Mouse (Mus musculus): ENCODE data around the gene Cbln3. TPM values are rescaled to one million over a fixed set of nuclear protein-coding genes. Genes with fewer than 3 reads are reported as not detected.

Gene Cbln3
- total and polyA plus RNA-seq, 3 experiments: 0.17 to 0.26 (median 0.24) TPM

GRCm38 (mm10) chr14:55862970-55863369, 21.2 kb downstream of the Cbln3 start:
- H3K9ac ChIP-seq (ENCODE audit: insufficient read depth, low read depth): no peak overlapping the region
- no peak overlapping the region for H3K4me2 ChIP-seq (ENCODE audit: insufficient read depth, low read depth, poor library complexity, severe bottlenecking)
- no peaks in the 10 kb centered on the region for H3K9me3 ChIP-seq (replicated peaks; ENCODE audit: low read length)
- H3K79me2 ChIP-seq (replicated peaks; ENCODE audit: control insufficient read depth, extremely low read depth, insufficient read depth, poor library complexity, severe bottlenecking): no peaks in the 10 kb centered on the region
- H3K36me3 ChIP-seq (replicated peaks in 1 of 2; ENCODE audit: control insufficient read depth in 1 of 2, insufficient read depth in 1 of 2, low read length in 1 of 2): no peaks in the 10 kb centered on the region
- TF ChIP-seq USF1 (IDR thresholded peaks at IDR 0.05; ENCODE audit: low read depth, low read length) (no peak), USF2 (conservative IDR thresholded peaks at IDR 0.05; ENCODE audit: low read depth, low read length) (no peak), KAT2A (IDR thresholded peaks at IDR 0.05; ENCODE audit: insufficient replicate concordance, low read length) (no peak), PAX5 (IDR thresholded peaks at IDR 0.05; ENCODE audit: low read length) (no peak), POLR2A (IDR thresholded peaks at IDR 0.05; ENCODE audit: low read depth, low read length) (no peak), E2F4 (IDR thresholded peaks at IDR 0.05; ENCODE audit: insufficient replicate concordance, low read depth, low read length) (no peak), CHD2 (IDR thresholded peaks at IDR 0.05; ENCODE audit: low read length) (no peak)
- H3K4me1 ChIP-seq (ENCODE audit: control insufficient read depth in 1 of 2, insufficient read depth in 2 of 2): peaks cover 2 to 13% of the 10 kb centered on the region in 2 experiments; a peak in 3 of 4 replicates
- dilution Hi-C loops (cut with MboI; ENCODE audit: extremely low pct_ligation_motif_present, extremely low pct_unique_long_range_greater_than_20kb, low sequenced_read_pairs): no loop called here
- H3K27ac ChIP-seq (ENCODE audit: insufficient read depth, low read depth): no peak overlapping the region
- peaks cover 17% of the 10 kb centered on the region for H3K27me3 ChIP-seq (replicated peaks)
- DNase-seq (ENCODE audit: extremely low read depth): no peak
- no peak overlapping the region for H3K4me3 ChIP-seq (replicated peaks in 1 of 3; ENCODE audit: low read depth in 2 of 3, low read length in 2 of 3, poor library complexity in 1 of 3)
- in situ Hi-C loops (cut with MboI; ENCODE audit: low pct_ligation_motif_present, low pct_unique_long_range_greater_than_20kb, low sequenced_read_pairs): loop anchor here (5.0 kb wide), 1 partner anchor 41 kb away; the partner anchor contains the start of gene Nfatc4

- H3K27me3 ChIP-seq (replicated peaks): peaks cover 17% of the 10 kb centered on the region
- in situ Hi-C loops (cut with MboI; ENCODE audit: low pct_ligation_motif_present, low pct_unique_long_range_greater_than_20kb, low sequenced_read_pairs): loop anchor here (5.0 kb wide), 1 partner anchor 40 kb away; the partner anchor contains the start of gene Nfatc4
- dilution Hi-C loops (cut with MboI; ENCODE audit: extremely low pct_ligation_motif_present, extremely low pct_unique_long_range_greater_than_20kb, low sequenced_read_pairs): no loop called here
Observed at GRCm38 (mm10) chr14:55862186-55862585, 22.0 kb downstream of the Cbln3 start.

DNA sequence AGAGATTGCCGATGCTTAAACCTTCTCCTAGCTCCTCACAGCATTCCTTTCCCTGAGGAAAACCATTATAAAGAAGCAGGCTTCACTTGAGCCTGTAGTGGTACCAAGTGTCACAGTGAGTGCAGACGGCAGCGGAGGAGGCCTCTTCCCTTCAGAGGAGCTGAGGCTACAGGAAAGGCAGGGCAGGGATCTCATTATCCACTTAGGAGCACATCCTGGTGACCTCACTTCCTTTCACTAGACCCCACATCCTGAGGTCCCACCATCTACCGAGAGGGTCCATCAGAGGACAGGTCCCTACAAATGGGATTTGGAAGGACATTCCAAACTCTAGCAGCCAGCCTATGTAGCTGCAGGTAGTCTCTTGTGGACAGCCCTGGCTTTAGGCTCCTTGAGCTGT, 26.6 kb downstream of the Cbln3 start:
- Histone ChIP-seq H3K9ac (ENCODE audit: insufficient read depth, low read depth) (no peak overlapping the region), H3K36me3 (replicated peaks in 1 of 2; ENCODE audit: control insufficient read depth in 1 of 2, insufficient read depth in 1 of 2, low read length in 1 of 2) (no peaks in the 10 kb centered on the region), H3K4me3 (replicated peaks in 1 of 3; ENCODE audit: low read depth in 2 of 3, low read length in 2 of 3, poor library complexity in 1 of 3) (no peak overlapping the region), H3K9me3 (replicated peaks; ENCODE audit: low read length) (no peaks in the 10 kb centered on the region), H3K79me2 (replicated peaks; ENCODE audit: control insufficient read depth, extremely low read depth, insufficient read depth, poor library complexity, severe bottlenecking) (no peaks in the 10 kb centered on the region), H3K4me2 (ENCODE audit: insufficient read depth, low read depth, poor library complexity, severe bottlenecking) (no peak overlapping the region), H3K4me1 (ENCODE audit: control insufficient read depth in 1 of 2, insufficient read depth in 2 of 2) (peaks cover 9 to 31% of the 10 kb centered on the region in 2 experiments), H3K27me3 (replicated peaks) (no peaks in the 10 kb centered on the region), H3K27ac (ENCODE audit: insufficient read depth, low read depth) (no peak overlapping the region)
- DNase-seq (ENCODE audit: extremely low read depth): no peak
- dilution Hi-C loops (cut with MboI; ENCODE audit: extremely low pct_ligation_motif_present, extremely low pct_unique_long_range_greater_than_20kb, low sequenced_read_pairs) (no loop called here), in situ Hi-C loops (cut with MboI; ENCODE audit: low pct_ligation_motif_present, low pct_unique_long_range_greater_than_20kb, low sequenced_read_pairs) (no loop called here)
- TF ChIP-seq GABPA (IDR thresholded peaks at IDR 0.05; ENCODE audit: insufficient replicate concordance, low read depth, low read length): no peak
- TF ChIP-seq POLR2A (IDR thresholded peaks at IDR 0.05; ENCODE audit: low read depth, low read length): no peak
- no peak for TF ChIP-seq CHD2 (IDR thresholded peaks at IDR 0.05; ENCODE audit: low read length)
- no peak for TF ChIP-seq ZC3H11A (IDR thresholded peaks at IDR 0.05; ENCODE audit: low read depth, low read length)

More at GRCm38 (mm10) chr14:55862186-55862585, 22.0 kb downstream of the Cbln3 start:
- H3K79me2 ChIP-seq (replicated peaks; ENCODE audit: control insufficient read depth, extremely low read depth, insufficient read depth, poor library complexity, severe bottlenecking): no peaks in the 10 kb centered on the region
- no peaks in the 10 kb centered on the region for H3K9me3 ChIP-seq (replicated peaks; ENCODE audit: low read length)
- H3K27ac ChIP-seq (ENCODE audit: insufficient read depth, low read depth): no peak overlapping the region
- no peak overlapping the region for H3K4me2 ChIP-seq (ENCODE audit: insufficient read depth, low read depth, poor library complexity, severe bottlenecking)
- H3K4me1 ChIP-seq (ENCODE audit: control insufficient read depth in 1 of 2, insufficient read depth in 2 of 2): peaks cover 0 to 8% of the 10 kb centered on the region in 2 experiments; a peak in 2 of 4 replicates
- no peak overlapping the region for H3K4me3 ChIP-seq (replicated peaks in 1 of 3; ENCODE audit: low read depth in 2 of 3, low read length in 2 of 3, poor library complexity in 1 of 3)
- no peaks in the 10 kb centered on the region for H3K36me3 ChIP-seq (replicated peaks in 1 of 2; ENCODE audit: control insufficient read depth in 1 of 2, insufficient read depth in 1 of 2, low read length in 1 of 2)
- no peak for DNase-seq (ENCODE audit: extremely low read depth)
- no peak overlapping the region for H3K9ac ChIP-seq (ENCODE audit: insufficient read depth, low read depth)
- TF ChIP-seq KAT2A (IDR thresholded peaks at IDR 0.05; ENCODE audit: insufficient replicate concordance, low read length) (no peak), ZC3H11A (IDR thresholded peaks at IDR 0.05; ENCODE audit: low read depth, low read length) (no peak), UBTF (IDR thresholded peaks at IDR 0.05; ENCODE audit: low read depth, low read length) (no peak), USF2 (conservative IDR thresholded peaks at IDR 0.05; ENCODE audit: low read depth, low read length) (no peak), JUND (conservative IDR thresholded peaks at IDR 0.05; ENCODE audit: low read depth, low read length) (no peak), MXI1 (IDR thresholded peaks at IDR 0.05; ENCODE audit: low read depth, low read length) (no peak), JUN (IDR thresholded peaks at IDR 0.05; ENCODE audit: insufficient read depth, low read depth, low read length) (no peak), MYC (IDR thresholded peaks at IDR 0.05; ENCODE audit: low read depth, low read length) (no peak), PAX5 (IDR thresholded peaks at IDR 0.05; ENCODE audit: low read length) (no peak), USF1 (IDR thresholded peaks at IDR 0.05; ENCODE audit: low read depth, low read length) (no peak), POLR2A (IDR thresholded peaks at IDR 0.05; ENCODE audit: low read depth, low read length) (no peak), ZMIZ1 (IDR thresholded peaks at IDR 0.05; ENCODE audit: low read depth, low read length) (no peak), ETS1 (conservative IDR thresholded peaks at IDR 0.05; ENCODE audit: low read depth, low read length) (no peak), ZNF384 (IDR thresholded peaks at IDR 0.05; ENCODE audit: low read depth, low read length) (no peak), SMC3 (IDR thresholded peaks at IDR 0.05; ENCODE audit: low read depth, low read length) (no peak)

All from CH12.LX (cell line).